Mouse (Mus musculus) heart, adult 8-10 months (tissue): ENCODE measurements around the gene Synm. TPM values are rescaled to one million over a fixed set of nuclear protein-coding genes. Genes with fewer than 3 reads are reported as not detected.
A peak's percentile ranks its signal among the peaks of the same experiment; 100 is the strongest.

Experiments used
- DNase-seq: peaks from one replicate; pipeline ENCODE4 v3.0.0; 2022; ENCODE audit warnings: low spot score
- total RNA-seq, 4 experiments: library from RNA; stranded (reverse); gene quantifications; 2 replicates each; pipeline ENCODE4 v1.2.4; 2022

Synm gene
- 10 to 100 TPM in 1 of 4 experiments, 1 to 10 TPM in 3; 9.0 to 12.2 (median 9.9) TPM for total RNA-seq

GRCm38 (mm10) chr7:67759629-67759995, at the start of gene Synm:
Gene Synm (minus strand): TSS chr7:67759742.
- DNase-seq, result peak; percentile 94

DNA sequence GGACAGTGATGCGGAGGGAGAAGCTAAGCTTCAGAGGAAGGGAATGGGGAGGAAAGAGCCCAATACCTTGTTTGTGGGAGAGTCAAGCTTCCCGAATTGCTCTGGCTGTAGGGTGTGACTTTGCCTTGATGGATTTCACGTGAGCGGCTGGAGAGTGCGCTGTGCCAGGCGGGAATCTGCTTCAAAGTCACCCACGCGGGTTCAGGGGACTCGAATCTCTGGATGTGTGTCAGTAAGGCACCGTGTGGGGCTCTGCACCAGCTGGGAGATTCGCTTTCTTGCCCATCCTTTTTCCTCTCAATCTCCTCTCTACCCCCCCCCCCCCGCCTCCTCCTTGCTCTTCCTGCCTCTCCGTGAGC, 44.3 kb upstream of the Synm start:
- no peak for DNase-seq

DNA sequence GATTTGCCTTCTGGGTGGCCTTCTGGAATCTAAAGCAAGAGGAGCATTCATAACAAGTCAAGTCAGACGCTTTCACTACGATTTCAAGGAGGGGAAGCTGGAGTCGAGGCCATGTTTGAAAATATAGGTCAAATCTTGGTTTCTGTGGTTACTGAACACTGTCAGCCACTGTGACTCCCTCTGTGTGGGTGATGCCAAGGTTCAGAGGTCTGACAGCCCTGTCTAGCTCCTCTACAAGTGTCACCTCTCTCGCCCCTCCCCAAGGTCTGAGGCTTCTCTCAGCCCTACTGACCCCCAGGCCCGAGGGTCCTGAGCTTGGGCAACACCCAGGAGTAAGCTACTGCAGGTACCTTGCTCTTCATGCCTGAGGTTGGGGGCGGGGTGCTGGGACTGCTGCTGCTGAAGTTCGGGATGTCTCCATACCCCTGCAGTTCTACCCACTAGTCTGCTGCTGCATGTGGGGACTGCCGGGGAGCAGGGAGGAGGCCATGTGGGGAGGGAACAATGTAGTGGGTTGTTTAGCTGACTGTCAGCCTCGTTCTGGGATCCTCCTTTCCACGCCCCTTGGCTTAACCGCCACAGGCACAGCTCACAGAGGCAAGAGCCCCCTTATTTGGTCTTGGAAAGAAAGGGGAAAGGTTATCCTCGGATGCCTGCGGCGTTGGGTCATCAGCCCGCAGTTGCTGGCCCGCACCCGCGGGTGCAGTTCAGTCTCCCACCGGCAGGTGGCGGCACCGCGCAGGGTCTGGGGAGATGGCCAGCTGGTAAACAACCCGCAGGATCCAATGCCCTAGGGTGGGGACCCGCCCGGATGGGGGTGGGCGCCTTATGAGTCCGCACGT, 43.7 kb upstream of the Synm start:
- peak; percentile 72 for DNase-seq

- DNase-seq, result no peak
Observed at GRCm38 (mm10) chr7:67801022-67801421, 41.5 kb upstream of the Synm start.

- DNase-seq, result no peak
Observed at GRCm38 (mm10) chr7:67800547-67800946, 41.0 kb upstream of the Synm start.

- DNase-seq, result no peak
Observed at GRCm38 (mm10) chr7:67798476-67798875, 38.9 kb upstream of the Synm start.

- no peak for DNase-seq
Observed at GRCm38 (mm10) chr7:67797065-67797464, 37.5 kb upstream of the Synm start.

DNA sequence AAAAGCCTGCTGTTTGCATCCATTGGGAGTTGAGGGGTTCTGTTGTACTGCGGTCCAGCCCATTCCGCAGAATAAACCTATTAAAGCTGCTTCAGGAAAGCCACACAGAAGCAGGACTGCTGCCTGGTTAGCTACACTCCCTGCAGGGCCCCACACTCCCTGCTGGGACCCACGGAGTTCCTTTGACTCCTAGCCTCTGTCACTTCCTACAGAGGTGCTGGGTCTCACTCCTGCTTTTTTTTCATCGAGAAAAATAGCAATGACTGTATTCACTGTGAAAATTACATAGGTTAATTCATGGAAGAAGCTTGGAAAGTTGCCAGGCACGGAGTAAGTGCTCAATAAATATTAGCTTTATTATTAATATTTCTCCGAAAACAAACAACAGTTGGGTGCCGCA, 33.9 kb upstream of the Synm start:
- no peak for DNase-seq

DNA sequence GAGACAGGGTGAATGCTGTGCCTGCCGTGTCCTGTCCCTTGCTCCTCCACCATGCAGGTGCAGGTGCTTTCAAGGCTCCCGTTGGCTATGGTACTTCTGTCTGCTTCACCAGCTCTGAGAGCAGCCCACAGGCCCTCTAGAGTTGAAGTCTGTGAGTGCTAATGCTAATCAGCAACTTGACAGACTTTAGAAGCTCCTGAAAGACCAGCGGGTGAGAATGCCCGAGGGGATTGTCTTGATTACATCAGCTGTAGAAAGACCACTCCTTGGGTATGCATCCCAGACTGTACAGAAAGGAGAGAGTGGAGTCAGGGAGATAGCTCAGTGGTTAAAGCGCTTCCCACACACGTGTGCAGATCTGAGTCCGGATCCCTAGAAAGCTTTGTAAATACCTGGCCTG, 31.7 kb upstream of the Synm start:
- no peak for DNase-seq

DNA sequence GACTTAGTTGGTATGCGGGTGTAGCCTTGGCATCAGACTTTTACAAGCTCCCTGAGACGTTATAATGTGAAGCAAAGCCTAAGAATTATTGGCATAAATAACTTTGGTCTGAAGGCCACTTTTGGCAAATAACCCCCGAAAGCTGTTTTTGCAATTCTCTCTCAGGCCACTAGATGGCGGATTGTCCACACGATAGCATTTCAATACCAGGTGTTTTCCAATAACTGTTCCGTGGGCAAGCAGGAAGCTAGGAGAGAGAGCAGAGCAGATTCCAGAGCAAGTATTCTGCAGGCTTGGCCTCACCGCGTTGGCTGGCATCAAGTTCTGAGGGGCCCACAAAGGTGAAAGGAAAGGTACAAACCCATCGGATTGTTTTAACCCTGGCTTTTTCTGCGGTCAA, 29.2 kb upstream of the Synm start:
- peak; percentile 72 for DNase-seq

GRCm38 (mm10) chr7:67787861-67788260, 28.3 kb upstream of the Synm start:
- DNase-seq, result no peak

DNA sequence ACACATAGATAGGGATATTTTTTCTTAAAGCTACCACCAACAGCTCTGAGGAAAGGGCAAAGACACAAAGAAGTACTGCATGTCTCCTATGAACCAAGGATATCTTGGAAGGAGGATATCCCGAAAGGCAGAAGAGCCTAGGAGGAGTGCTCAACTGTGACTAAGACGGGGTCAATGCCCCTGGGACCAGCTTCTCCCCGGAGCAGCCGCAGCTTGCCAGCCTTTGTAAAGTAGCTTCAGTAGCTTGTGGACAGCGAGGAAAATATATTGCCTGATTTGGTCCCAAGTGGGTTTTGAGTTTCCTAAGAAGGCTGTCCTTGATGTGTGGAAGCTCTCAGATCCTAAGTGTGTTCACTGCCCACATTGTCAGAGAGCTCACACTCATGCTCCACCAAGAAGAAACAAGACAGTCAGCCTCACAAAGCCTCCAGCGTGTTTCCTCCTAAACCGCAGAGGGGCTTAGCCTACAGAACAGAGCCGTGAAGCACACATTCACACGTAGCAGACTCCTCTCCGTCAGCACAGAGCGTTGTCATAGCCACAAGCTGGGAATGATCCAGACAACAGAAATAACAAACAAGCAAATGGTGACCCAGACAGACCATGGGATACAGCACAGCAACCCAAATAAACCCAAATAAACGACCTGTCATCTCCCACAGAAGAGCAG, 17.2 kb upstream of the Synm start:
- DNase-seq, result no peak

GRCm38 (mm10) chr7:67775623-67776022, 16.1 kb upstream of the Synm start:
- DNase-seq, result no peak

DNA sequence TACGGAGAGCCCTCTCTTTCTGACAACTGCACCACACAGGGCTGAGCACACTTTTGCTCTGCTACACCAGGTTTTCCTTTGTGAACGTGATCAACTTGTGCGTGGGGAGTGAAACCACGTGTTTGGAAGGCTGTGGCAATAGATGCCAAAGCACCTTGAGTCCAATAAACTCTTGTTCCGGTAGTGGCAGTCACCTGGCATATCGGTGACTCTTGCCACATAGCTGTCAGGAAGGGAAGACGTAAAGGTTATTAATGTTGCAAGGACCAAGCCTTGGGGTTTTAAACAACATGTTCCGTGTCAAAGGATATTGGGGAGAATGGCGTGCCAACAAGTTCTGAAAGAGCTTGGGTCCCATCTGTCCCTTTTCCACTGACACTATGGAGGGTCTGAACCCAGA, 12.7 kb upstream of the Synm start:
- DNase-seq, result no peak

DNA sequence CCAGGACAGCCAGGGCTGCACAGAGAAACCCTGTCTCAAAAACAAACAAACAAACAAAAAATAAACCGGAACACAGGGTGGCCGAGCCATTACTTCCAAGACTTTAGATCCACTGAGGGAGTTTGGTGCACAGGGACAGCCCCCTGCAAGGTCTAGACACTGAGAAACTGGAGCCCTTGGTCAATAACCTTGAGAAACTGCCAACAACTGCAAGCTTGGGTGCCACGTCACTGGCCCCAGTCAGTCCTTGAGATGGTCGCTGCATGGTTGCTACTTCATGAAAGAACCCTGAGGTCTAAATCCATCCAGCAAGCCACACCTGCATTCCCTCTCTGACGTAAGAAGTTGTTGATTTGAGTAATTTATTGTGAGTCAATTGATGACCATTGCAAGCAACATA, 9.9 kb upstream of the Synm start:
- no peak for DNase-seq

DNA sequence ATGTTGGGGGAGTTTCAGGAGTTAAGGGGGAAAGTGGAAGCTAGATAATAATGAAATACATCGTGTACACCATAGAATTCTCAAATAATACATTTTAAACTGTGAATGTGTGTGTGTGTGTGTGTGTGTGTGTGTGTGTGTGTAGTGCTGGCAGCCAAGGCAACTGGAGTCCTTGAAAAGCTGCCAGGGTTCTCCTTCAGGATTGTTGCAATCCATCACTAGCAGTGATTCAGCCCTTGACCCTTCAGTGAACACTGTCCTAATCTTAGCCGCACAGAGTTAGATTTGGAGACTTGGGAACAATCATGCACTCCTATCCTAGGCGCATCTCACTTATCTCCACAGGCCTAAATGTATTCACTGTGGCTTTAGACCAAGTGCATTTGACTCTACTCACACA, 8.6 kb upstream of the Synm start:
- DNase-seq, result no peak

GRCm38 (mm10) chr7:67763625-67764024, 4.1 kb upstream of the Synm start:
- DNase-seq, result no peak

- no peak for DNase-seq
Observed at GRCm38 (mm10) chr7:67758858-67759628, 499 bp downstream of the Synm start.

DNA sequence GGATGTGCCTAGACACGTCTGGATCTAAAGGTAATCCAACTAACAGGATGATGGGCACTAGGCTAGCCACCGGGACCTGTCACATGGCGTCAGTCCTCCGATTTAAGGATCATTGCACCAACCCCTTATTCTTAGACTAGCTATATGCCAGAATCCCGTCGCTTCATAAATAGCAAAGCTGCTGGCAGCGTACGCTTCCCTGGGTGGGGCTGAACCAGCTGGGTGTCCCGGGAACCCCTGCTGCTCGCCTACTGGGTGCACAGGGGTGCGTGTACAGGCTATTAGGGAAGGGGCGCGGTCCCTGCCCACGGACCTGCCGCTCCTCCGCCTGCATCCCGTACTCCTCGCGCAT, 1.1 kb downstream of the Synm start:
- no peak for DNase-seq

- DNase-seq, result no peak
Observed at GRCm38 (mm10) chr7:67756636-67757035, 2.9 kb downstream of the Synm start.

GRCm38 (mm10) chr7:67755366-67755765, 4.2 kb downstream of the Synm start:
- no peak for DNase-seq

DNA sequence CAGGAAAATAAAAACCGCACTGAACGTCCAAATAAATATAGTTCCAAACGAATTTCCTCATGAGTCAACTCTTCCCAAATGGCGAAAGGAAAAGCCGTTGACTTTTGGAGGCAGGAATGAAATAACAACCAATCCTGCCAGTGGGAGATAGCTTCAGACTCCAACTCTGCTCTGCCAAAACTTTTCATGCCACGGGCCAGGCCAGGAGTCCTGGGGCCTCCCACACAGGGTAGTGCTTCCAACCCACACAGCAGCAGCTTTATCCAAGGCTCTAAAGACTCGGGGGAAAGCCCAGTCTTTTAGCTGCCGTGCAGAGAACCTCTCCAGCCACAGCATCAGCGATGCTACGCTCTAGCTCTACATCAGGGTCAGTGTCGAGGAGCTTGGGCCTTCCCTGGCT, 4.9 kb downstream of the Synm start:
- peak; percentile 44 for DNase-seq
